Mouse (Mus musculus): ENCODE data around the gene Dach2. TPM values are rescaled to one million over a fixed set of nuclear protein-coding genes. Genes with fewer than 3 reads are reported as not detected.

The Dach2 gene
- polyA plus RNA-seq, 1 experiment from 2014 or later: 7.9 TPM

DNA sequence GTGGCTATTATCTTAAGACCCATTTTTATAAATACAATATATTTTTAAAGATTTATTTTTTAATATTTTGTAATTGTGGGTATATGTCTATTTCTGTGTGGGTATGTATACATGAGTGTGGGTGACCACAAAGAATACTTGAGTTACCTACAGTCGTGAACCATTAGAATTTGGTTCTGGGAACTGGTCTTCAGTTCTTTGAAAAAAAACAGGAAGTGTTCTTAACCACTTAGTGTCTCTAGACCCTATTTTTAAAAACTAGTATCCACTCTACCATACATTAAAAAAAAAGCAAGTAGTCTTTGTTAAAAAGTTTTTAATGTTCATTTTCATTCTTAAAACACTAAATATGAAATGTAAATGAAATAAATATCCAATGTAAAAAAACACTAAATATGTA is 529.5 kb downstream of the Dach2 start:
- H3K4me1 ChIP-seq (ENCODE audit: control insufficient read depth, insufficient read depth, low read length): no peaks in the 10 kb centered on the region
- H3K9me3 ChIP-seq (ENCODE audit: control insufficient read depth, low read length): no peaks in the 10 kb centered on the region
- no peaks in the 10 kb centered on the region for H3K27me3 ChIP-seq (ENCODE audit: control insufficient read depth, insufficient read depth, low read length)
- ATAC-seq (ENCODE audit: low FRiP score) (no peak), DNase-seq (ENCODE audit: low spot score, missing footprints) (no peak)
- no peaks in the 10 kb centered on the region for H3K36me3 ChIP-seq (ENCODE audit: control insufficient read depth, insufficient read depth, low read length)
- 77% methylated on average over 1 of the region's 1 CpGs for WGBS
- H3K9ac ChIP-seq (ENCODE audit: low read length): no peak overlapping the region
- no peak overlapping the region for H3K4me2 ChIP-seq
- no peak overlapping the region for H3K4me3 ChIP-seq (ENCODE audit: low read depth, low read length)
- no peak overlapping the region for H3K27ac ChIP-seq (ENCODE audit: low read depth, low read length)

DNA sequence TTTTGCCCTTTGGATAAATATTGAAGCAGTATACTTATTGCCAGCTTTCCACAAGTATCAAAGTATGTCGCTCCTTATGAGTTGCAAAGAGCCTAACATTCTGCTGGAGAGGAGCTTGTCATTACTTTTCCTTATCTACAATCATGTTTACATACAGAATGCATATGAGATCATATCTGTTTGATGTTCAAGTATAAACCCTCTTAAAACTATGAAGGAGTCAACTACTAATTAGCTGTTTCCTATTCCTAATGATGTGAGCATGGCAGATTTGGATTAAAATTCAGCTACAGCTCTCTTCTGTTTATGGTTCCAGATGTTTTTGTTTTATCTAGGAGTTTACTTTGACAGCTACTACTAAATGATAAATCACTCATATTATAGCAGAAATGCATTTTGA is 535.8 kb downstream of the Dach2 start:
- no peak overlapping the region for H3K27ac ChIP-seq (ENCODE audit: low read depth, low read length)
- H3K4me2 ChIP-seq: no peak overlapping the region
- DNase-seq (ENCODE audit: low spot score, missing footprints) (no peak), ATAC-seq (ENCODE audit: low FRiP score) (no peak)
- no peak overlapping the region for H3K9ac ChIP-seq (ENCODE audit: low read length)
- no peak overlapping the region for H3K4me3 ChIP-seq (ENCODE audit: low read depth, low read length)
- H3K27me3 ChIP-seq (ENCODE audit: control insufficient read depth, insufficient read depth, low read length): no peaks in the 10 kb centered on the region
- H3K36me3 ChIP-seq (ENCODE audit: control insufficient read depth, insufficient read depth, low read length): no peaks in the 10 kb centered on the region
- 84% methylated on average over 1 of the region's 1 CpGs for WGBS
- H3K4me1 ChIP-seq (ENCODE audit: control insufficient read depth, insufficient read depth, low read length): no peaks in the 10 kb centered on the region
- no peaks in the 10 kb centered on the region for H3K9me3 ChIP-seq (ENCODE audit: control insufficient read depth, low read length)

DNA sequence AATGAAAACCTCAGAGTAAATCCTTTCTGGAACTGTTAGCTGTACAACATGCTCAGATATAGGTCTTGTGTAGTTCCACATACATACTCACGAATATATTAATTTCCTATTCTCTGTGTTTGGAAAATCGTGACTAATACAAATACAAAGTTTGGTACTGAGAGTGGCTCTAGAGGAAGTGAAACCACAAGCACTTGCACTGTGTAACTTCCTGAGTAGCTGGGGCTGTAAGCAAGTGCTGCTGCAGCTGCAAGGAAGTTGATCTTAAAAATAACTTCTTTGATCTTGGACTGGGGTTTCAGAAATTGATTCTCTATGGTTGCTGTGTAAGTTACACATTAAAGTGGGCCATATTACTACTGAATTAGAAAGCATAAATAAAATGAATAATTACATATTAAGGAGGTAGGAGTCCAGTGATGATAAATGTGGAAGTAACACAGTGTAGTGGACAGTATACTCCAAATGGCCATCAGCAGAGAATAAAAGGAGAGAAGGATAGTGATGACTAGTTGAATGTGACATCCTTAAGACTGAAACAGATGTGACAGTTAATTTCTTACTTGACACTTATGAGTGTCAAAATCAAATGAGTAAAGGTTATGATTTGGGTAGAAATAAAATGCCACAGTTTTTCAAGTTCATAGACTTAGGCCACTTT is 570.7 kb downstream of the Dach2 start:
- no peak overlapping the region for H3K27ac ChIP-seq (ENCODE audit: low read depth, low read length)
- no peaks in the 10 kb centered on the region for H3K27me3 ChIP-seq (ENCODE audit: control insufficient read depth, insufficient read depth, low read length)
- no peak overlapping the region for H3K9ac ChIP-seq (ENCODE audit: low read length)
- H3K4me1 ChIP-seq (ENCODE audit: control insufficient read depth, insufficient read depth, low read length): no peaks in the 10 kb centered on the region
- H3K4me3 ChIP-seq (ENCODE audit: low read depth, low read length): no peak overlapping the region
- H3K36me3 ChIP-seq (ENCODE audit: control insufficient read depth, insufficient read depth, low read length): no peaks in the 10 kb centered on the region
- no peak for DNase-seq (ENCODE audit: low spot score, missing footprints)
- 69% methylated on average over 2 of the region's 2 CpGs for WGBS
- no peak for ATAC-seq (ENCODE audit: low FRiP score)
- no peak overlapping the region for H3K4me2 ChIP-seq
- no peaks in the 10 kb centered on the region for H3K9me3 ChIP-seq (ENCODE audit: control insufficient read depth, low read length)

Other genes with a start within 250 kb of the Dach2 start
- 19.8 and 22.6 TPM in 2 replicates for gene Chm, start 112.0 kb upstream of the Dach2 start, polyA plus RNA-seq (2014; fragmentation: Nextera tagmentation; extraction: Ambion mirVana)